23 mouse cellular contexts compared by ENCODE assay signal in the genomic region with DNA sequence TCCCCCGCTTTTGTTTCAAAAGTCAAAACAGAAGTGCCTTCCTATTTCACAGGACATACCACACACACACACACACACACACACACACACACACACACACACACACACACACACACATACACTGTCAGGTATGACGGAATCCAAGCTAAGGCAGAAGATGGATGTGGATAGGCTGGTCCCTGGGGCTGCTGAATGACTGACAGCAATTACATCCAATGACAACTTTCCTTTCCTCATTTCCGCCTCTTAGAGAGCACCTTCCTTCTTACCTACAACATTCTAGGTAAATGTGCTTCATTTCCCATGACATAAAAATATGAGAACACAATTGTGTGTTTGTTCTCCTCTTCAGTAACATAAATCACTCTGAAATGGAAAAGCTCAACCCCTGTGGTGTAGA. TPM values are rescaled to one million over a fixed set of nuclear protein-coding genes. Genes with fewer than 3 reads are reported as not detected.
DNase-seq lines count a peak whose midpoint lies in the region; ATAC-seq and TF ChIP-seq lines count a peak whose summit lies in the region.
"Had no signal": no experiment of that assay in that cellular context is flagged by ENCODE, and none has a peak within 500 bp of the region (broad histone marks: within the 10 kb centered on the region; RNA-seq: fewer than 3 reads in every experiment).

No protein-coding gene starts in this region.

- no peaks in the 10 kb centered on the region for H3K27me3 ChIP-seq in heart, embryonic 13.5 days (replicated peaks)
- no peaks in the 10 kb centered on the region for H3K27me3 ChIP-seq in heart, embryonic 11.5 days (ENCODE audit: control insufficient read depth, insufficient read depth, low read length)
- H3K27me3 ChIP-seq in heart, postnatal 0 days (ENCODE audit: control insufficient read depth, insufficient read depth, low read length) = no peaks in the 10 kb centered on the region
- no peaks in the 10 kb centered on the region for H3K27me3 ChIP-seq in forebrain, postnatal 0 days (ENCODE audit: insufficient read depth, low read length)
- H3K27me3 ChIP-seq: forebrain, embryonic 13.5 days; Patski had no signal

- peak overlapping the region; percentile 22; the same call in 1 of the 2 replicates for H3K4me2 ChIP-seq in heart, embryonic 13.5 days
- no peak overlapping the region for H3K4me2 ChIP-seq in heart, embryonic 11.5 days
- peak overlapping the region; percentile 0; the same call in 1 of the 2 replicates for H3K4me2 ChIP-seq in heart, postnatal 0 days (ENCODE audit: low read depth, low read length)
- H3K4me2 ChIP-seq in forebrain, postnatal 0 days (ENCODE audit: low read depth) = no peak overlapping the region
- H3K4me2 ChIP-seq: forebrain, embryonic 13.5 days; hindbrain, embryonic 14.5 days had no signal

- no peak overlapping the region for H3K27ac ChIP-seq in heart, embryonic 13.5 days (replicated peaks)
- no peak overlapping the region for H3K27ac ChIP-seq in heart, embryonic 11.5 days (ENCODE audit: low read depth, low read length)
- H3K27ac ChIP-seq in heart, postnatal 0 days (ENCODE audit: low read depth) = no peak overlapping the region
- H3K27ac ChIP-seq in ES-E14 (ENCODE audit: insufficient read depth, low read depth, low read length, poor library complexity, severe bottlenecking) = no peak overlapping the region
- no peak overlapping the region for H3K27ac ChIP-seq in forebrain, postnatal 0 days (ENCODE audit: low read depth, low read length)
- H3K27ac ChIP-seq: embryonic facial prominence, embryonic 10.5 days; forebrain, embryonic 13.5 days; gastrocnemius, adult 2 months; hindbrain, embryonic 10.5 days; hindbrain, embryonic 14.5 days had no signal

- no peaks in the 10 kb centered on the region for H3K36me3 ChIP-seq in heart, embryonic 13.5 days
- H3K36me3 ChIP-seq in heart, embryonic 11.5 days (ENCODE audit: control insufficient read depth, insufficient read depth, low read length) = no peaks in the 10 kb centered on the region
- H3K36me3 ChIP-seq in heart, postnatal 0 days (replicated peaks; ENCODE audit: control insufficient read depth, insufficient read depth, low read length) = no peaks in the 10 kb centered on the region
- H3K36me3 ChIP-seq in ES-E14 (ENCODE audit: control insufficient read depth, insufficient read depth, low read length, poor library complexity, severe bottlenecking) = no peaks in the 10 kb centered on the region
- H3K36me3 ChIP-seq in forebrain, postnatal 0 days (ENCODE audit: insufficient read depth) = no peaks in the 10 kb centered on the region
- H3K36me3 ChIP-seq: hindbrain, embryonic 10.5 days had no signal

- no peak for ATAC-seq in heart, embryonic 13.5 days (ENCODE audit: extremely low read depth, insufficient number of reproducible peaks, low FRiP score, low TSS enrichment)
- ATAC-seq in heart, embryonic 11.5 days (replicated peaks; ENCODE audit: insufficient number of reproducible peaks, low FRiP score, low TSS enrichment) = no peak
- peak; percentile 47; the same call in 1 of the 2 replicates for ATAC-seq in heart, postnatal 0 days (ENCODE audit: insufficient read depth, low read depth)
- no peak for ATAC-seq in forebrain, postnatal 0 days
- ATAC-seq: forebrain, embryonic 13.5 days; inflammation-experienced regulatory T-cells, adult 6 months; intestine, postnatal 0 days; Patski had no signal

- H3K4me1 ChIP-seq in heart, embryonic 13.5 days = peaks cover 19% of the 10 kb centered on the region
- 0 out of 2 replicates have a peak, but pooled peaks cover 3% of the 10 kb centered on the region for H3K4me1 ChIP-seq in heart, embryonic 11.5 days (ENCODE audit: control insufficient read depth, insufficient read depth, low read length)
- H3K4me1 ChIP-seq in heart, postnatal 0 days (ENCODE audit: control insufficient read depth, insufficient read depth) = no peaks in the 10 kb centered on the region
- no peaks in the 10 kb centered on the region for H3K4me1 ChIP-seq in ES-E14 (ENCODE audit: control insufficient read depth in 2 of 2, insufficient read depth in 2 of 2, low read length in 2 of 2, poor library complexity in 1 of 2)
- no peaks in the 10 kb centered on the region for H3K4me1 ChIP-seq in forebrain, postnatal 0 days (ENCODE audit: insufficient read depth)
- H3K4me1 ChIP-seq: embryonic facial prominence, embryonic 10.5 days; forebrain, embryonic 13.5 days; hindbrain, embryonic 10.5 days had no signal

- in situ Hi-C loops in ES-E14 (cut with MboI; ENCODE audit: low sequenced_read_pairs in 2 of 2, unreplicated experiment in 2 of 2) = no loop called here

- TF ChIP-seq CTCF in heart, postnatal 0 days (IDR thresholded peaks at IDR 0.05; ENCODE audit: low read depth) = no peak
- TF ChIP-seq CTCF in forebrain, postnatal 0 days (IDR thresholded peaks at IDR 0.05; ENCODE audit: low read depth) = no peak

- no peaks in the 10 kb centered on the region for H3K9me3 ChIP-seq in heart, embryonic 13.5 days
- H3K9me3 ChIP-seq in heart, embryonic 11.5 days (replicated peaks; ENCODE audit: control insufficient read depth, low read length) = no peaks in the 10 kb centered on the region
- no peaks in the 10 kb centered on the region for H3K9me3 ChIP-seq in heart, postnatal 0 days (replicated peaks; ENCODE audit: control insufficient read depth, low read length)
- H3K9me3 ChIP-seq in ES-E14 (ENCODE audit: control insufficient read depth, insufficient read depth, low read depth, low read length) = no peaks in the 10 kb centered on the region
- H3K9me3 ChIP-seq in forebrain, postnatal 0 days (ENCODE audit: low read length) = no peaks in the 10 kb centered on the region
- H3K9me3 ChIP-seq: embryonic facial prominence, embryonic 10.5 days; forebrain, embryonic 13.5 days; hindbrain, embryonic 10.5 days had no signal

- 85% methylated on average over 3 of the region's 3 CpGs for WGBS in heart, embryonic 13.5 days
- WGBS in heart, embryonic 11.5 days (ENCODE audit: insufficient replicate concordance) = 88% methylated on average over 3 of the region's 3 CpGs
- WGBS in heart, postnatal 0 days = 83% methylated on average over 3 of the region's 3 CpGs
- WGBS in forebrain, postnatal 0 days = 94% methylated on average over 3 of the region's 3 CpGs

- H3K9ac ChIP-seq in heart, embryonic 13.5 days = no peak overlapping the region
- H3K9ac ChIP-seq in heart, embryonic 11.5 days (ENCODE audit: low read depth, low read length) = no peak overlapping the region
- H3K9ac ChIP-seq in heart, postnatal 0 days (replicated peaks; ENCODE audit: low read depth, low read length) = no peak overlapping the region
- H3K9ac ChIP-seq in ES-E14 (ENCODE audit: insufficient read depth, low read depth, low read length, poor library complexity, severe bottlenecking) = no peak overlapping the region
- H3K9ac ChIP-seq in forebrain, postnatal 0 days = no peak overlapping the region
- H3K9ac ChIP-seq: forebrain, embryonic 13.5 days; hindbrain, embryonic 14.5 days had no signal

- intact Hi-C loops in heart, postnatal 10 days (cut with DNase I) = no loop called here

- DNase-seq in heart, postnatal 0 days (ENCODE audit: low spot score) = no peak
- DNase-seq in heart, postnatal 10 days = no peak
- DNase-seq in A20 (ENCODE audit: low read depth, low spot score) (peak; percentile 6), ES-E14 (ENCODE audit: low read depth, low spot score) (peak; percentile 35)
- no peak for DNase-seq in forebrain, postnatal 0 days
- no peak for DNase-seq in urinary bladder, postnatal 36 days (ENCODE audit: low spot score in 2 of 2)
- DNase-seq: adrenal gland, adult 8-10 months; adrenal gland, postnatal 36 days; cerebellum, adult 2 months; cerebellum, postnatal 10 days; gastrocnemius, adult 2 months; gastrocnemius, postnatal 25 days; kidney, adult 8-10 months had no signal

- no peak overlapping the region for H3K4me3 ChIP-seq in heart, embryonic 13.5 days
- H3K4me3 ChIP-seq in heart, embryonic 11.5 days (ENCODE audit: low read depth, low read length) = no peak overlapping the region
- no peak overlapping the region for H3K4me3 ChIP-seq in heart, postnatal 0 days (ENCODE audit: low read depth, low read length)
- H3K4me3 ChIP-seq in ES-E14 (ENCODE audit: insufficient read depth in 1 of 2, low read depth in 1 of 2, low read length in 2 of 2, poor library complexity in 1 of 2, severe bottlenecking in 1 of 2) = no peak overlapping the region
- H3K4me3 ChIP-seq in forebrain, postnatal 0 days (ENCODE audit: low read depth, low read length) = no peak overlapping the region
- H3K4me3 ChIP-seq: embryonic facial prominence, embryonic 10.5 days; forebrain, embryonic 13.5 days; gastrocnemius, adult 2 months; hindbrain, embryonic 10.5 days had no signal

- no peak for TF ChIP-seq EP300 in heart, postnatal 0 days (IDR thresholded peaks at IDR 0.05; ENCODE audit: low read depth)

TF ChIP-seq in ES-E14, 5 proteins besides CTCF, POLR2A, EP300 and RAD21:
- no peak for TF ChIP-seq ZC3H11A (IDR thresholded peaks at IDR 0.05; ENCODE audit: borderline replicate concordance, low read depth, low read length)
- no peak for TF ChIP-seq CHD2 (IDR thresholded peaks at IDR 0.05; ENCODE audit: low read depth, low read length)
- TF ChIP-seq HCFC1 (IDR thresholded peaks at IDR 0.05; ENCODE audit: borderline replicate concordance, insufficient read depth, low read length) = no peak
- no peak for TF ChIP-seq MAFK (IDR thresholded peaks at IDR 0.05; ENCODE audit: insufficient read depth, low read depth, low read length)
- TF ChIP-seq ZNF384 (IDR thresholded peaks at IDR 0.05; ENCODE audit: low read depth, low read length) = no peak

RNA-seq across cellular contexts. Expression of a gene that starts 56.4 kb away (rescaled TPM):
- 21.8 and 25.6 TPM in 2 replicates for polyA plus RNA-seq in heart, embryonic 13.5 days (2015; fragmentation: Nextera tagmentation; extraction: Ambion mirVana)
- polyA plus RNA-seq in heart, embryonic 11.5 days (2014; fragmentation: Nextera tagmentation; extraction: Ambion mirVana) = 19.7 and 26.4 TPM in 2 replicates
- total RNA-seq in heart, postnatal 0 days (2014; rRNA removed; ENCODE audit: low replicate concordance) = 0.73 and 1.6 TPM in 2 replicates
- polyA plus RNA-seq in heart, postnatal 0 days (2015; fragmentation: Nextera tagmentation; extraction: Ambion mirVana) = 2.1 and 2.4 TPM in 2 replicates
- 1 to 10 TPM; 4.6 to 4.7 TPM for total RNA-seq in heart, postnatal 10 days (2021)
- total RNA-seq in ES-E14 (2012; rRNA removed) = 5.8 and 8.6 TPM in 2 replicates
- total RNA-seq in forebrain, postnatal 0 days (2014; rRNA removed) = 6.8 and 9.0 TPM in 2 replicates
- polyA plus RNA-seq in forebrain, postnatal 0 days (2015; fragmentation: Nextera tagmentation; extraction: Ambion mirVana) = 9.0 and 14.3 TPM in 2 replicates
- total RNA-seq: granulocyte monocyte progenitor cell, adult 5-6 weeks had no signal

Comparison
In these comparisons a context has a peak if more than half of its experiments do, and no peak if none do; other contexts are left out.
1. H3K4me2 ChIP-seq: peak in heart, embryonic 13.5 days (single experiment) and heart, postnatal 0 days (single experiment); none in heart, embryonic 11.5 days (single experiment) and forebrain, postnatal 0 days (single experiment).
2. DNase-seq: peak in A20 (single experiment) and ES-E14 (single experiment); none in heart, postnatal 0 days (single experiment), heart, postnatal 10 days (0 of 2), forebrain, postnatal 0 days (single experiment) and urinary bladder, postnatal 36 days (0 of 2).